Mouse (Mus musculus) lung, postnatal 14 days (tissue): ENCODE results near the gene Smc1b.
A peak's percentile ranks its signal among the peaks of the same experiment; 100 is the strongest.

Experiments used
- DNase-seq: peaks from one replicate; pipeline ENCODE4 v3.0.0; 2021

Smc1b gene

DNA sequence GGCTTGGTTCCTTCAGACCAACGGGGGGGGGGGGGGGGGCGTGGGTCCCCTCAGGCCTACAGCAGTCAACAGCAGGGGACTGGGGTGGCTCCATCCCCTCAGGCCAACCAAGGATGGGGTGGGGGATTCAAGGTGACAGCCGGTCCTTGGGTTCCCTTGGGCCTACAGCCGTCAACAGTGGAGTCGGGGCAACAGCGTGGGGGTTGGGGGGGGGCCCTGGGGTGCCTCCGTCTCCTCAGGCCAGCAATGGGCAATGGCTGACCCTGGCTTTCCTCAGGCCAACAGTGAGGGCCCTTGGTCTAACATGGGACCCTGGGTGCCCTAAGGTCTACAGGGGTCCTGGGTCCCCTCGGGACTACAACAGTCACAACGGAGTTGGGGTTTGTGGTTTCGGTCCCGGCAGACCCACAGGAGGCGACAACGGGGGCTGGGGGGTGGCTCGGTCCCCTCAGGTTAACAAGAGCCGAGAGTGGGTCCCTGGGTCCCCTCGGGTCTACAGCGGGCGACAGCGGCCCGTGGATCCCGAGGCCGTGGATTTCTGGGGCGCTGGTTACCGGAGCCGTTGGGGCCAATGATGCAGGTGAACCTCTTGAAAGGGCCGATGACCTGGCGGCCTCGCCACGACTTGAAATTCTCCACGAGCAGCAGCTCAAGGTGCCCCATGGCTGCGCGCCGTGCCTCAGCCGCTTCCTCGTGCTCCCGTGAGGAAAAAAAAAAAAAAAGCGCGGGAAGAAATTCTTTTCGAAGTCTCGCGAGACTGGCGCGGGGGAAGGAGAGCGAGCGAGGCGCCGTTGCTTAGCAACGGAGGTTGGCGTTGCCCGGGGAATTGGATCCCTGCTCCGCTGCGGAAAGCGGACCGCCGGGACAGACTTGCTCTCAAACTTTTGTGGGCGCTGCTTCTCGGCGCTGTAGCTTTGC, at the start of gene Smc1b, which contains the start of gene Ribc2:
Smc1b (minus strand) TSS at position 690 of the 918 bp plus-strand sequence.
Ribc2 (plus strand) TSS at position 804 of the 918 bp plus-strand sequence.
- DNase-seq, result peak; percentile 61

GRCm38 (mm10) chr15:85180368-85180767, 48.6 kb upstream of the Smc1b start:
- DNase-seq, result no peak

DNA sequence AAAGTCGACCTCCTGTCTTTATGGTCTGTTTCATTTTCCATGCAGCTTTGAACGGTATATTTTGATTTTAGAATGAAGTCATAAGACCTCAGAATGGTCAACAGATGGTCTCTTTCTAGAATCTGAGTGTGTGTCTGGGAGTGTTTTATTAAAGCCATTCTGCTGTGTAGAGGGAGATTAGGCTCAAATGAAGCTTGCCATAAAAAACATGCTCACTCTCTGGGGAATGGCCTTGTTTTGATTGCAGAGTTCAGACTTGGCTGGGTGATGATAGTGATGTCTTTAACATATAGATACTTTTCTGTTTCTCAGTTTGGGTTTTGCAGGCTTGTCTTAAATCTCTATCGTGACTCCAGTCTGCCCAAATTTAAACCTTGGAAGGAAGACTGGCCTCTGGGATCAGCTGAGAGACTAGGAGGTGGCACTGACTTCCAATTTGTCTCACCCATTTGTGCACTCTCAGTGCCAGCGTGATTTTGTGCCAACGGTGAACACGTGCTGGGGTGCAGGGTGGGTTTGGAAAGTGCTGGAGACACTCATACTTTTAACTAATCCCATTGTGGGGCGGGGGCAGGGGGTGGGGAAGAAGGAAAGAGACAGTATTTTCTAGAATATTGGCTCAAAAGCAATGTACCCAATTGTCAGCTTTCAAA, 47.9 kb upstream of the Smc1b start:
- no peak for DNase-seq

GRCm38 (mm10) chr15:85178172-85178571, 46.4 kb upstream of the Smc1b start:
- DNase-seq, result no peak

GRCm38 (mm10) chr15:85177576-85177975, 45.8 kb upstream of the Smc1b start:
- peak; percentile 53 for DNase-seq

DNA sequence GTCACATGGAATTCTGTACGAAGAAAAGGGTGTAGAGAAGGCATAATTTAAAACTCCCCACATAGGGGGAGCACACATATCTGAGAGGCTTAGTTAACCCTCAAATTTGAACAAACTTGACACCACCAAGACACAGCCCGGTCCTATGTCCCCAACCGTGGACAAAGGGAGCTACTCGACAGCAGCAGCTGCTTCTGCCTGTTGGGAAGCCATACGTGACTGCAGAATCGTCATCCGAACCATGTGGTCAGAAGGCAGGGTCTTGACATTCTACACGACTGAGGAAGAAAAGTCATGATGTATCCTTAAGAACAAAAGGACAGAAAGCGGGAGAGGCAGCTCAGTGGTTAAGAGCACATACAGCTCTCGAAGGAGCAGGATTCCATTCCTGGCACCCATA, 42.3 kb upstream of the Smc1b start:
- DNase-seq, result no peak

DNA sequence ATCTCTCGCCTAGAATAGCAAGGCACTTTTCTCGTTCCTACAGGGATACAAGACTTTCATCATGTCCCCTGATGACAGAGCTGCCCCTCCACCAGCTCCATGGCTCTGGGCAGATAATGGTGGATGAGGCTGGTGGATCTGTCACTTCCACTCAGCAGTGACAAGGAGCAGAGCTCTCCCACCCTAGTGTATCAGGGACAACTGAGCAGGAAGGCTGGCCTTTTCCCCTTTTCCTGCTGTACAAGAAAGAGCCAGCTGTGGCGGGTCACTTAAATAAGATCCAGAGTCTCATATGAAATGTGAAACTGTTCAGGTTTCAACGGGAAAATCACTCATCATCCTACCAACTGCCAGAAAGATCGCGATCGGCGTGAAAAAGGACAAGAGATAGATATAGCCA, 41.7 kb upstream of the Smc1b start:
- no peak for DNase-seq

GRCm38 (mm10) chr15:85172054-85172453, 40.3 kb upstream of the Smc1b start:
- DNase-seq, result peak; percentile 34

GRCm38 (mm10) chr15:85167086-85167679, 35.4 kb upstream of the Smc1b start:
- DNase-seq, result no peak

DNA sequence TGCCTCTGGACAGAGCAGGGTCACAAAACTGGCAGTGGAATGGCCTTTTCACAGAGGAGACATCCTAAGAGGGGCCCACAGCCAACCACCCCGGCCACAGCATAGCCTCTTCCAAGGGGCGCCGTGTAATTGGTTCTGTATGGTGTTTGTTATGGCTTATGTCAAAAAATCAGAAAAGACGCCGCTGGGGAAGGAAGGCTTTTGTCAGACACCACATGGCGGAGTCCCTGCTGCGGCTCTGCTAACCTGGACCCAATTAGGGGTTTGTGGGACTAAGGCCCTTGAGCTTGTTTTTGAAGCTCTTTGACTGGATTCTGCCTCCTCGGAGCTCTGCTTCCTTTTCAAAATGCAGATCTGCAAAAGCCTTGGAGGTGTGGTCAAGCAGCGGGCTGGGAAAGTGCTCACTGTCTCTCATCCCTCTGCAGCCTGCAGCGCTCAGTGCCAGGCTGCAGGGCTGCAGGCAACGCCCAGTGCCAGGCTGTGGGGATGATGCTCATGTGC, 34.7 kb upstream of the Smc1b start:
- DNase-seq, result no peak

GRCm38 (mm10) chr15:85162693-85163663, 31.2 kb upstream of the Smc1b start:
- peak; percentile 25 for DNase-seq

DNA sequence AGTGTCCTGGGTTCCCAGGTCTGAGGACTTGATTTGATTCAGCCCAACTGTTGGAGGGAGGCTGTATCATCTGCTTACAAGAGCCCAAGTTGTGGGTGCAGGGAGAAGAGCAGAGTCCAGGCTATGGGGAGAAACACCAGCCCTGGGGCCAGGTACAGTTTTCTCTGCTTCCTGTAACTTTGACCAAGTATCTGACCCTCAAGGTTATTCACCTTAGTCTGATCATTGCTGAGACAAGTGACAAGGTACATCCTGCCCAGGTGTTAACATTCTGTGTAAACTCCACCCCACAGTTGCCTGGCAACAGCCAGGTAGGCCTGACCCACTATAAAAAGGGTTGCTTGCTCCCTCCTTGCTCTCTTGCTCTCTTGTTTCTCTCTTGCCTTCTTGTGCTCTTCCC, 29.7 kb upstream of the Smc1b start:
- no peak for DNase-seq

- no peak for DNase-seq
These were observed 24.4 kb upstream of the Smc1b start for GRCm38 (mm10) chr15:85156198-85156597.

GRCm38 (mm10) chr15:85154091-85154490, 22.3 kb upstream of the Smc1b start:
- DNase-seq, result no peak

- peak; percentile 31 for DNase-seq
These were observed 20.8 kb upstream of the Smc1b start for GRCm38 (mm10) chr15:85152577-85152976.

DNA sequence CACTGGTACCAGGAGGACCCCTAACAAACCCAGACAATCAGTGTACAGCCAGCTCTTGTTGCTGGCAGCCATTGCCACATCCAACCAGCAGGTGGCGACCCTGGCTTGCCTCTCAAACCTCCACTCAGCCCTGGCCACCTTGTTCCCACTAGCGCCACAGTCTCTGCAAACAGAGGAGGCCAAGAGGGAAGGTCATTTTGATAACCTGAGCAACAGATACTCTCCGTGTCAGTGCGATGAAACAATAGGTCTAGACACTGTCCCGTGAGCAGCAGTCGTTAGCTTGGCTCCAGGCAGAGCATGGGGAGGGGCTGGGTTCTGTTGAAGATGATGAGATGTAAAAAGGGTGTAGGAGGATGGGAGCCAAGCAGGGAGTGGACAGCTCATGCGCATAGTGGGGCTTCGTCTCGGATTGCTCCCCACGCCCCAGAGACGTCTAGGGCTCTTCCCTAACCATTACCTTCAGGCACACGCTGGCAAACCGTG, 19.7 kb upstream of the Smc1b start:
- DNase-seq, result peak; percentile 81

- DNase-seq, result no peak
These were observed 12.5 kb upstream of the Smc1b start for GRCm38 (mm10) chr15:85144249-85144648.

- DNase-seq, result no peak
These were observed 12.0 kb upstream of the Smc1b start for GRCm38 (mm10) chr15:85143747-85144146.

DNA sequence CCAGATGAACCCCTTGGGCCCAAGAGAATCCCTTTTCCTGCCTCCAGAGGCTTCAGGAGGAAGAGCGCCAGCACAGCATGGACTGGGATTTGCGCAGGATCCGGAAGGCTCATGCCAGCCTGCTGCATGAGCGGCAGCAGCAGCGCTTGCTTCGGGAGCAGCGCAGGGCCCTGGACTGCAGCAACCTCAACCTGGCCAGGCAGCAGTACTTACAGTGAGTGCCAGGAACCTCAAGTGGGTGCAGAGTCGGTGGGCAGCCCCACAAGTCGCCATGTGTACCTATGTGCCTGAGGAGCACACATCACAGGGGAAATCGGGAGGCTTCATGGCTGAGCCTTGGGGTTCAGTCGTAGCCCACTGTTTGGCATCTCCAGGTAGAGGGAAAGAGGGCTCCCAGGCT, 11.4 kb upstream of the Smc1b start:
- no peak for DNase-seq

DNA sequence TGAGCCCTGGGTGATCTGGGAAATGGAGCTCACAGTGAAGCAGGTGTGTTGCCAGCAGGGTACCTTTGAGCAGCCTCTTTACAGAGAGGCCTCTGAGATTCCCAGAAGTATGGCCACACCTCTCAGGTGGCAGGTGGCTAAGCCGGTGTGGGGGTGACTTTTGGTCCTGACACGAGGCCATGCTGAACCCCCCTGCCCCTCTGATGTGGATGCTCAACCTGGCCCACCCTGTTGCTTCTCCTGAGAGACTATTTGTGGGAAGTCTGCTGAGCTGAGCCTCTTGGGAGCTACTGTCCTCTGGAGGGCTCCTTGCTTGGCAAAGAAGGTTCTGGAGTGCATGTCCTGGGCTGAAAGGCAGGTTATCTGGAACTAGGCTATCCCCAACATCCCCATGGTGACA, 10.7 kb upstream of the Smc1b start:
- no peak for DNase-seq

- no peak for DNase-seq
These were observed 9.5 kb upstream of the Smc1b start for GRCm38 (mm10) chr15:85141290-85141689.

DNA sequence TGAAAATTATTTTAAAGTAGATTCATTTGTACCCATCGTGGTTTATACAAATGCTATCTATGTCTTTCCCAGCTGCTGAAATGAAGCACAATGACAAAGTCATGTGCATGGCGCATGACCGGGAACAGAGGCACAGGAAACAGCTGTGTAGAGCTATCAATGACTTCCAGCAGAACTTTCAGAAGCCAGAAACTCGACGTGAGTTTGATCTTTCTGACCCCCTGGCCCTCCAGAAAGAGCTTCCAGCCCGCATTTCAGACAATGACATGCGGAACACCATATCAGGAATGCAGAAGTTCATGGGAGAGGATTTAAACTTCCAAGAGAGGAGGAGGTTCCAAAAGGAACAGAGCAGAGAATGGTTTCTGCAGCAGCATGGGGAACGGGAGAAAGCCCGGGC, 3.4 kb upstream of the Smc1b start:
- no peak for DNase-seq
